Mouse (Mus musculus) kidney, adult 2 months (tissue): ENCODE data around the gene Gm14569.

Source experiments
- CTCF ChIP-seq: fragments of 200-500 bp; conservative IDR thresholded peaks from 2 replicates; pipeline ENCODE4 v1.5.1; 2011; ENCODE audit warnings: low read depth, mild to moderate bottlenecking, control low read depth, low read length, moderate library complexity, mixed read lengths; ENCODE audit not compliant: insufficient read depth, insufficient read length
- POLR2A ChIP-seq: fragments of 200-500 bp; IDR thresholded peaks from one replicate; pipeline ENCODE4 v1.6.1; 2011; ENCODE audit warnings: low read depth, low read length, control low read depth

GRCm38 (mm10) chrX:36523729-36524128, 32.1 kb upstream of the Gm14569 start:
- no peak for TF ChIP-seq POLR2A
- no peak for TF ChIP-seq CTCF
